Mouse (Mus musculus): ENCODE results near the gene Dock8. TPM values are rescaled to one million over a fixed set of nuclear protein-coding genes. Genes with fewer than 3 reads are reported as not detected.

Dock8 gene
- polyA plus RNA-seq (2012; rRNA removed; ENCODE audit: low replicate concordance) = 9.1 and 13.0 TPM in 2 replicates

DNA sequence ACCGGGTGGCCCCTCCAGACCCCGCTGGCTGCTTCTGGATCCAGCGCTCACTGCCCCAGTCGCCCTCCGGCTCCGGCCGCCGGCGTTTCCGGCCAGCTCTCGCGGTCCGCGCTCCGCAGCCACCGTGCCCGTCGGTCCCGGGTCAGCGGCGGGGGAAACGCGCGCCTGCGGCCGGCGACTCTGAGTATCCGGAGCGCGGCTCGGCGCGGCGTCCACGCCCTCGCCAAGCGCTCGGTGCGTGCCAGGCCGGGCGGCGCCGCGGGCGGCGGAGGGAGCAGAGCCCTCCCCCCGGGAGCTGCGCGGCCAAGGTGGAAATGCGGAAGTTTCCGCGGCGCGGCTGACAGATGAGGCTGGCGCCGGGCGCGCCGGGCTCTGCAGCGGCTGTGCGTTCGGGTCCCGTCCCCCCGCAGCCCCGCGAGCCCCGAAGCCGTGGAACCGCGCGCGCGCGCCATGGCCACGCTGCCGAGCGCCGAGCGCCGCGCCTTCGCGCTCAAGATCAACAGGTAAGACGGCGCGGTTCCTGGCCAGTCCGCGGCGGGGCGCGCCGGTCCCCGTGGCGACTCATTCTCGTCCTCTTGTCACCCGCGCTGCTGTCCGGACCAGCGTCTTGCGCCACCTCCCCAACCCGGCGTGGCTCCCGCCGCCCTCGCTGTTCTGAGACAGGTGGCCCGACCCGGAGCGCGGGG lies at the start of gene Dock8:
Gene Dock8, plus strand, starts transcription at position 334 of the 686 bp plus-strand sequence.

GRCm38 (mm10) chr19:24961172-24961962 lies 38.0 kb upstream of the Dock8 start, which contains the start of gene Cbwd1:
Gene Cbwd1, minus strand, starts transcription at chr19:24961610.

DNA sequence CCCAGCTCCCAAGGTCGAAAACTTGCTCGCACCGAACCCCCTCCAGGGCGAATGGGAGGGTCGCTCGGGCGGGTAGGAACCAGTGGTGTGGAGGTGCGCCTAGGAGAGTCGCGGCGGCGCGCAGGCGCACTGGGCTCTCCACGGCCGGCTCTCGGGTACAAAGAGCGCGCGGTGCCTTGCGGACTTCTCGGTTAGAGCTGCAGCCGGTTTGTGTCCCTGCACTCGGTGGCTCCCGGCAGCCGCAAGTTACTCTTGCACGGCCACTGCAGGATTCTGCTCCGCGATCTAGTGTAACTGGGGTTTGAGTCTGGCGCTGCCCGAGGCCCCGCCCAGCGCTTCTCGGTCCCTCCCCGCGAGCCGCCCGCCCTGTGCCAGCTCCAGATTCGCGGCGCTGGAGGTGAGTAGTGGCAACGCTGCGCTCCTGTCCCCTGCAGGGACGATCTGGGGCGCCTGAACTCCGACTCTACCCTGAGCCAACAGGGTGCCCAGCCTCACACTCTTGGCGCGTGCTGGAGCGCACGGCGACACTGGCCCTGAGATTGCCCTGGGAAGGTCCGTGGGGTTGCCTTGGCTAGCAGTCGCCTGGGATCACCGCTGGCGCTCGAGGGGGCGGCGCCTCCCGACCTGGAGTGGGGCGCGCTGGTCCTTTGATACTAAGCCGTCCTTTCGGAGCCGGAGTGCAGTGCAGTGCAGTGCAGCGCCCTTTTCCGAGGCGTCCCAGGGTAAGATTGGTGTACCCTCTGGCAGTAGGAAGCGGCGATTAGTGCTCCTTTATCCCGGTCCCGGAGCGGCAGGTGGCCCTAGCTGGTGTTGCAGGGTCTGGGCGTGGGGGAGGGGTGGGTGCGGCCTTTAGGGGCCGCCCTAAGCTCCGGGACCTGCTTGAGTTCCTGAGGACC lies 237.5 kb downstream of the Dock8 start, which contains the start of gene Kank1:
Gene Kank1, plus strand, starts transcription at position 380 of the 896 bp plus-strand sequence.

Other genes with a start within 250 kb of the Dock8 start
- gene Pgm5, start 137.7 kb upstream of the Dock8 start, polyA plus RNA-seq (2012; rRNA removed; ENCODE audit: low replicate concordance) = 10.3 and 12.3 TPM in 2 replicates
- gene Gm10053, start 123.8 kb upstream of the Dock8 start, polyA plus RNA-seq (2012; rRNA removed; ENCODE audit: low replicate concordance) = 2.6 and 5.9 TPM in 2 replicates
- gene Foxd4, start 98.3 kb upstream of the Dock8 start, polyA plus RNA-seq (2012; rRNA removed; ENCODE audit: low replicate concordance) = not detected in 2 replicates
- 0.05 and 0.65 TPM in 2 replicates for gene Cbwd1, start 37.9 kb upstream of the Dock8 start, polyA plus RNA-seq (2012; rRNA removed; ENCODE audit: low replicate concordance)
- gene Kank1, start 237.4 kb downstream of the Dock8 start, polyA plus RNA-seq (2012; rRNA removed; ENCODE audit: low replicate concordance) = 4.6 and 14.8 TPM in 2 replicates

Data from duodenum, adult 2 months (tissue).